Mouse (Mus musculus): Measurements from ENCODE around the gene Serpina3n.
"Not testable (repeated sequence)": the region's sequence is repeated elsewhere in the genome, so short reads cannot be mapped to it uniquely, and the experiment has no call there.

Gene Serpina3n

GRCm38 (mm10) chr12:104433951-104434735, 27.6 kb downstream of the Serpina3n start:
- DNase-seq (ENCODE audit: low spot score), result no peak

DNA sequence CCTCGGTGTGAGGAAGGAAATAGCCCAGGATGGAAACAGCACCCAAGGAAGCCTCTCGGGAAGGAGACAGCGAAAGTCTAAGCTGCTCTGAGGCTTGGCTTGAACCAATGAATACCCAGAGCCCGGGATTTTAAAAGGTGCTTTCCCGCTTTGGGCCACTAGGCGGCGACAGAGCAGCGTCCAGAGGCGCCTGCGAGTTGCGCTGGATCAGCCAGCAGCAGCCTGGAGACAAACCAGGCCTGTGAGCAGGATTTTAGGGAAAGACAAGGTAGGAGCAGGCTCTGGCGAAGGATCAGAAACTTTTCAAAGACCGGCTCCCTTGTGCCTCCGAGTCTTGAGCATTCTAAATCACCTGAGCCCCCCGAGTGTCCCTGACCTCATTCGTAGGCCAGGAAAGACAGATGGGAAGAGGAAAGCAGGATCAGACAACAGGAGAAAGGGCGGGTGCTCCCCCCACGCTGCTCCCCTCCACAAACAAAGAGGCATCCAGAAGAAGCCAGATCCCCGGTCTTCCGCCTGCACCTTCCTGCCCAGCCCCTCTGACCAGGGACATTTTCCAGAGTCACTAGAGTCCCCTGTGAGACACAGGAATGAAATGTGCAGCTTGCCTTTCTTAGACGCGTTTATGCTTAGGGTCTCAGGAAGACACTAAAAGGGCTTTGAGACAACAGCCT, 33.7 kb downstream of the Serpina3n start:
- DNase-seq (ENCODE audit: low spot score), result peak; percentile 51

- DNase-seq (ENCODE audit: low spot score), result no peak
These were observed 37.2 kb downstream of the Serpina3n start for GRCm38 (mm10) chr12:104443716-104444115.

- DNase-seq (ENCODE audit: low spot score), result not testable (repeated sequence)
These were observed 40.5 kb downstream of the Serpina3n start for GRCm38 (mm10) chr12:104447056-104447455.

GRCm38 (mm10) chr12:104448099-104448498, 41.6 kb downstream of the Serpina3n start:
- DNase-seq (ENCODE audit: low spot score), result no peak

DNA sequence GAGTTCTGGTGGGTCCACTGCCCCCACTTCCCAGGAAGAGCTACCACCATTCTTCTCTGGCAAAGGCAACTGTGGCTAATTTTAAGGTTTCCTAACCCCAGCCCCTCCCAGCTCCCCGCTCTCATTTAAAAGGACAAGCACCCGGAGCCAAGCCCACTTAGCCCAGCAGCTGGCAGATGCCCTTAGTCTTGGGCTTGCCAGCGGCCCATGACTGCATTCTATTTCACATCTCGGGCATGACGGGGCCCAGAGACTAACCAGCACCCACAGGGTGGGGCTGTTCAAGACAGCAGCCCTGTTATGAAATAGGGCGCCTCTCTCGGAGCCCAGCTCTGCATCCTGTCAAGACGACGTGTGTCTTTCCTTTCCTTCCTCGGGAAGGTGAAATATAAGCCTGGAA, 43.7 kb downstream of the Serpina3n start:
- DNase-seq (ENCODE audit: low spot score), result no peak

- DNase-seq (ENCODE audit: low spot score), result no peak
These were observed 46.5 kb downstream of the Serpina3n start for GRCm38 (mm10) chr12:104453002-104453401.

DNA sequence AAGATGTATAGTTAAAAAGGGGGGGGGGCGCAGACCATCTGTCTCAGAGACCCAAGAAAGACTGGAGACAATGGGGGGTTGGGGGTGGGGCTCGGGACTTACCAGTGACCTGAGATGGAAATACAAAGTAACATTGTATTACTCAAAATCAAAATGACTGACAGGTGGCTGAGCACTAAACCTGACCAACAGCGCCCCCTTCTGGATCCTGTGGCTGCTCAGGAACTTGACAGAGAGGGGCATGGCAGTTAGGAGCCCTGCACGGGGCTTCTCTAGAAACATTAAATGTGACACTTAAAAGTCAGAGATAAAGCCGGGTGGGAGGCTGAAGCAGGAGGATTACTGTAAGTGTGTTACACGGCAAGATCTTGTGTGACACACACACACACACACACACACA, 52.8 kb downstream of the Serpina3n start:
- no peak for DNase-seq (ENCODE audit: low spot score)

DNA sequence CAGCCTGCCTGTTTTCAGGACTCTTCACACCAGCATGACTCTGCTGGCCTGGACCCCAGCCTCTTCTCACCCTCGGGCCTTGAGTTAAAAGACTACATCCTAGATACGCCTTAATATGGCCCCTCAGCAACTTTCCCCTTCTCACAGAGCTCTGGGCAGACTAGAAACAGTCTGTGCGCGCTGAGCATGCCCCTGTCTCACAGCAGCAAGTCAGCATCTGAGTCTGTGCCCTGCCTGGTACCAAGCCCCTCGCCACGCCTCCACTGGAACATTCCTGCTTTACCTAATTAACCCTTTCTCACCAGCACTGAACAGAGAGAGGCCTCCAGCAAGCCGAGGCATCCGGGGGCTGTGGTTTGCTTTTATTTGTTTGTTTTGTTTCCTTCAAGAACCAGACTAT, 54.8 kb downstream of the Serpina3n start:
- no peak for DNase-seq (ENCODE audit: low spot score)
